Mouse (Mus musculus) embryonic facial prominence, embryonic 13.5 days (tissue): Measurements from ENCODE around the gene Atp5f1. TPM values are rescaled to one million over a fixed set of nuclear protein-coding genes. Genes with fewer than 3 reads are reported as not detected.
"Not testable (repeated sequence)": the region's sequence is repeated elsewhere in the genome, so short reads cannot be mapped to it uniquely, and the experiment has no call there.

Experiments
- ATAC-seq: fragments of 200-750 bp; cut with Nextera tagmentation; 2 replicates; pipeline ENCODE4 v1.8.0; 2017; ENCODE audit warnings: low read depth; ENCODE audit not compliant: insufficient number of reproducible peaks, insufficient read depth, low FRiP score, low TSS enrichment
- H3K27ac ChIP-seq: fragments of 300-500 bp; sonication (generic); 2 replicates; pipeline ENCODE4 v1.5.1; 2015; ENCODE audit warnings: moderate library complexity, mild to moderate bottlenecking, inconsistent platforms
- H3K27me3 ChIP-seq: fragments of 300-500 bp; sonication (generic); 2 replicates; pipeline ENCODE4 v1.6.1; 2015; ENCODE audit warnings: mild to moderate bottlenecking, inconsistent platforms
- H3K36me3 ChIP-seq: fragments of 300-500 bp; sonication (generic); 2 replicates; pipeline ENCODE4 v1.6.1; 2015; ENCODE audit warnings: mild to moderate bottlenecking, inconsistent platforms
- H3K4me1 ChIP-seq: fragments of 300-500 bp; sonication (generic); 2 replicates; pipeline ENCODE4 v1.6.1; 2015; ENCODE audit warnings: inconsistent platforms
- H3K4me2 ChIP-seq: fragments of 300-500 bp; sonication (generic); 2 replicates; pipeline ENCODE4 v1.6.1; 2015; ENCODE audit warnings: moderate library complexity, mild to moderate bottlenecking, inconsistent platforms
- H3K4me3 ChIP-seq: fragments of 300-500 bp; sonication (generic); 2 replicates; pipeline ENCODE4 v1.5.1; 2015; ENCODE audit warnings: mild to moderate bottlenecking, inconsistent platforms
- H3K9ac ChIP-seq: fragments of 300-500 bp; sonication (generic); 2 replicates; pipeline ENCODE4 v1.6.1; 2015; ENCODE audit warnings: mild to moderate bottlenecking, inconsistent platforms
- H3K9me3 ChIP-seq: fragments of 300-500 bp; sonication (generic); 2 replicates; pipeline ENCODE4 v1.6.1; 2016; ENCODE audit warnings: inconsistent platforms
- WGBS: fragments of 180-500 bp; shearing (Covaris S2); methylation state at CpG from one replicate; pipeline ENCODE4 v1.1.7; 2015; ENCODE audit warnings: mixed read lengths; 5-methylcytosine and 5-hydroxymethylcytosine counted together
- polyA plus RNA-seq: library from polyadenylated mRNA; unstranded; fragments of >200 nt; fragmentation: Nextera tagmentation; extraction: Ambion mirVana; gene quantifications from 2 replicates; pipeline ENCODE4 v1.2.1, GENCODE M21; 2015

The Atp5f1 gene
- polyA plus RNA-seq, 1 experiment from 2014 or later, result 446 TPM

- H3K36me3 ChIP-seq, result no peaks in the 10 kb centered on the region
- H3K27me3 ChIP-seq, result no peaks in the 10 kb centered on the region
- no peak overlapping the region for H3K27ac ChIP-seq
- no peak overlapping the region for H3K9ac ChIP-seq
- no peak overlapping the region for H3K4me3 ChIP-seq
- no peaks in the 10 kb centered on the region for H3K9me3 ChIP-seq
- WGBS, result 85% methylated on average over 3 of the region's 3 CpGs
- no peaks in the 10 kb centered on the region for H3K4me1 ChIP-seq
- ATAC-seq, result no peak
- H3K4me2 ChIP-seq, result no peak overlapping the region
Measured at GRCm38 (mm10) chr3:105928195-105928569, 31.7 kb downstream of the Atp5f1 start.

- H3K27ac ChIP-seq, result no peak overlapping the region
- H3K4me1 ChIP-seq, result no peaks in the 10 kb centered on the region
- ATAC-seq, result no peak
- no peaks in the 10 kb centered on the region for H3K36me3 ChIP-seq
- no peak overlapping the region for H3K9ac ChIP-seq
- H3K4me3 ChIP-seq, result no peak overlapping the region
- 77% methylated on average over 7 of the region's 7 CpGs for WGBS
- no peaks in the 10 kb centered on the region for H3K9me3 ChIP-seq
- no peaks in the 10 kb centered on the region for H3K27me3 ChIP-seq
- H3K4me2 ChIP-seq, result no peak overlapping the region
Measured at GRCm38 (mm10) chr3:105927561-105928194, 32.2 kb downstream of the Atp5f1 start.

- Histone ChIP-seq H3K36me3 (no peaks in the 10 kb centered on the region), H3K9me3 (no peaks in the 10 kb centered on the region), H3K4me2 (no peak overlapping the region), H3K4me1 (no peaks in the 10 kb centered on the region), H3K27ac (no peak overlapping the region), H3K4me3 (no peak overlapping the region), H3K27me3 (no peaks in the 10 kb centered on the region), H3K9ac (no peak overlapping the region)
- ATAC-seq, result no peak
- WGBS, result 82% methylated on average over 9 of the region's 9 CpGs
Measured at GRCm38 (mm10) chr3:105924616-105925015, 35.3 kb downstream of the Atp5f1 start.

GRCm38 (mm10) chr3:105921959-105922358 lies 37.9 kb downstream of the Atp5f1 start:
- Histone ChIP-seq H3K9me3 (no peaks in the 10 kb centered on the region), H3K36me3 (no peaks in the 10 kb centered on the region), H3K4me3 (no peak overlapping the region), H3K27me3 (no peaks in the 10 kb centered on the region), H3K4me1 (0 out of 2 replicates have a peak, but pooled peaks cover 5% of the 10 kb centered on the region), H3K4me2 (no peak overlapping the region), H3K27ac (no peak overlapping the region), H3K9ac (no peak overlapping the region)
- no peak for ATAC-seq
- 73% methylated on average over 2 of the region's 2 CpGs for WGBS

- H3K4me2 ChIP-seq, H3K9me3 ChIP-seq, H3K27me3 ChIP-seq, H3K9ac ChIP-seq, ATAC-seq, H3K36me3 ChIP-seq, H3K4me3 ChIP-seq, H3K4me1 ChIP-seq, H3K27ac ChIP-seq: not testable (repeated sequence)
Measured at GRCm38 (mm10) chr3:105920743-105921142, 39.2 kb downstream of the Atp5f1 start.

GRCm38 (mm10) chr3:105918355-105918745 lies 41.5 kb downstream of the Atp5f1 start:
- Histone ChIP-seq H3K27ac (no peak overlapping the region), H3K4me3 (no peak overlapping the region), H3K4me1 (0 out of 2 replicates have a peak, but pooled peaks cover 8% of the 10 kb centered on the region), H3K9ac (no peak overlapping the region), H3K27me3 (no peaks in the 10 kb centered on the region), H3K4me2 (no peak overlapping the region), H3K9me3 (no peaks in the 10 kb centered on the region), H3K36me3 (no peaks in the 10 kb centered on the region)
- WGBS, result 65% methylated on average over 3 of the region's 3 CpGs
- ATAC-seq, result no peak

GRCm38 (mm10) chr3:105917656-105918354 lies 42.1 kb downstream of the Atp5f1 start:
- Histone ChIP-seq H3K27me3 (no peaks in the 10 kb centered on the region), H3K4me2 (no peak overlapping the region), H3K9ac (no peak overlapping the region), H3K4me3 (no peak overlapping the region), H3K4me1 (0 out of 2 replicates have a peak, but pooled peaks cover 10% of the 10 kb centered on the region), H3K36me3 (no peaks in the 10 kb centered on the region), H3K9me3 (no peaks in the 10 kb centered on the region), H3K27ac (no peak overlapping the region)
- ATAC-seq, result no peak
- WGBS, result 51% methylated on average over 10 of the region's 10 CpGs

GRCm38 (mm10) chr3:105916455-105916854 lies 43.4 kb downstream of the Atp5f1 start:
- not testable (repeated sequence) for H3K4me1 ChIP-seq, H3K4me3 ChIP-seq, H3K9me3 ChIP-seq, ATAC-seq, H3K36me3 ChIP-seq, H3K27me3 ChIP-seq, H3K27ac ChIP-seq, H3K9ac ChIP-seq, H3K4me2 ChIP-seq

GRCm38 (mm10) chr3:105915281-105915680 lies 44.6 kb downstream of the Atp5f1 start:
- Histone ChIP-seq H3K9ac (no peak overlapping the region), H3K9me3 (no peaks in the 10 kb centered on the region), H3K4me3 (no peak overlapping the region), H3K36me3 (no peaks in the 10 kb centered on the region), H3K4me1 (0 out of 2 replicates have a peak, but pooled peaks cover 10% of the 10 kb centered on the region), H3K27me3 (no peaks in the 10 kb centered on the region), H3K4me2 (no peak overlapping the region), H3K27ac (no peak overlapping the region)
- ATAC-seq, result no peak
- WGBS, result 21% methylated on average over 1 of the region's 1 CpGs

- 67% methylated on average over 10 of the region's 10 CpGs for WGBS
- Histone ChIP-seq H3K27ac (no peak overlapping the region), H3K9ac (no peak overlapping the region), H3K4me1 (0 out of 2 replicates have a peak, but pooled peaks cover 10% of the 10 kb centered on the region), H3K4me2 (no peak overlapping the region), H3K9me3 (no peaks in the 10 kb centered on the region), H3K4me3 (no peak overlapping the region), H3K27me3 (no peaks in the 10 kb centered on the region), H3K36me3 (no peaks in the 10 kb centered on the region)
- no peak for ATAC-seq
Measured at GRCm38 (mm10) chr3:105913839-105914681, 45.8 kb downstream of the Atp5f1 start.

- Histone ChIP-seq H3K4me1 (0 out of 2 replicates have a peak, but pooled peaks cover 5% of the 10 kb centered on the region), H3K9ac (no peak overlapping the region), H3K36me3 (no peaks in the 10 kb centered on the region), H3K9me3 (no peaks in the 10 kb centered on the region), H3K4me2 (no peak overlapping the region), H3K27me3 (no peaks in the 10 kb centered on the region), H3K27ac (no peak overlapping the region), H3K4me3 (no peak overlapping the region)
- 82% methylated on average over 9 of the region's 9 CpGs for WGBS
- no peak for ATAC-seq
Measured at GRCm38 (mm10) chr3:105912097-105912880, 47.6 kb downstream of the Atp5f1 start.
